Mouse (Mus musculus) layer of hippocampus, postnatal 25 days (tissue): ENCODE measurements around the gene Hormad2. TPM values are rescaled to one million over a fixed set of nuclear protein-coding genes. Genes with fewer than 3 reads are reported as not detected.

Experiments used
- DNase-seq, 2 experiments: peaks; one replicate each; pipeline ENCODE4 v3.0.0; 2022; ENCODE audit warnings: mixed read lengths in 2 of 2, low spot score in 1 of 2; ENCODE audit errors: extremely low spot score in 1 of 2
- total RNA-seq, 2 experiments: library from RNA; stranded (reverse); gene quantifications; 2 replicates each; pipeline ENCODE4 v1.2.3; 2021

Hormad2 gene
- total RNA-seq, 2 experiments from 2014 or later, result 0.45 TPM; not detected in 1

DNA sequence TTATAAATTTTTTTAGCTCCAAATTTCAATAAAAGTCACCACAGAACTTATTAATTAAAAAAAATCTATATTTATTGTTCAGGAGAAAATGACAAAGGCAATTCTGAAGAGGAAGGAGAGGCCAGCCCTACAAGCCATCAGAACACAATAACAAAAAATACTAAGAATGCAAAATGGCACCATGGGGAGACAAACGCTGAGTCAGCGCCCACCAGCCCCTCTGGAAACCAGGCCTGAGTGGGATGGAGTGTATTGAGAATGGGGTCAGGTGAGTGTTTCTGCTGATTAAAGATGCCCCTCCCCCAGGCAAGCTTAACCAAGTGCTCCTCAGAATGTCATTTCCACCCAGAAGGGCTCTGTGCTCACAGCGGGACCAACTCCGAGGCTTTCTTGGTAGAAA lies 135.8 kb downstream of the Hormad2 start:
- no peak for DNase-seq

DNA sequence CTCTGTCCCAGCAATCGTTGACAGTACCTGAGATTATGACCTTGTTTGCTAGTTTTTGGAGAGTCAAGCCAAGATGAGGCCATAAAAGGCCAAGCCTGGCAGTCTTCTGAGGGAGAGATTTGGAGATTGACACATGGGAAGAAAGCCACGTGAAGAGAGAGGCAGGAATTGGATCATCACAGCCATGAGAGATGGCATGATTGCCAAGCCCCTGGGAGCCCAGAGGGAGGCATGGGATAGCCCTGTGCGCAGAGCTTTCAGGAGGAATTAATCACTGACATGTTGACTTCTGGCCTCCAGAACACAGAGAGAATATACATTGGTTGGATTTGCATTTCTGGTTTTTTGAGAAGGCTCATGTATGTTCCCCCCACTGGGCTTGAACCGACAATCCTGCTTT lies 136.7 kb downstream of the Hormad2 start:
- DNase-seq, result no peak

DNA sequence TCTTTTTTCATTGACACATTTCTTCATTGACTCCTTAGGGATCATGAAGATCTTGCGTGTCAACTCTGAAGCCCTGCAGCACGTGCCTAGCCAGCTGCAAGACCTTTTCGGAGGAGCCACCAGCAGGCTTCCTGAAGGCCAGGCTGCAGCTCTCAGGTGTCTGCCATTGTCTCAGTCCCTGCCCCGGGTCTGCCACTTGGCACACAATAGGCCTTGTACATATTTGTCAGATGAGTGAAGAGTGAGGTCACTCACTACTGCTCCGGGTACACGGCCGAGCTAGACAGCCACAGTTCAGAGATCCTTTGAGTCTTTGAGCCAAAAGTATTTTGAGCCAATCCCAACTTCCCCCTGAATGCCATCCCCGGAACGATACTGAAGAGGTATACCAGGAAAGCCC lies 137.9 kb downstream of the Hormad2 start:
- no peak for DNase-seq

DNA sequence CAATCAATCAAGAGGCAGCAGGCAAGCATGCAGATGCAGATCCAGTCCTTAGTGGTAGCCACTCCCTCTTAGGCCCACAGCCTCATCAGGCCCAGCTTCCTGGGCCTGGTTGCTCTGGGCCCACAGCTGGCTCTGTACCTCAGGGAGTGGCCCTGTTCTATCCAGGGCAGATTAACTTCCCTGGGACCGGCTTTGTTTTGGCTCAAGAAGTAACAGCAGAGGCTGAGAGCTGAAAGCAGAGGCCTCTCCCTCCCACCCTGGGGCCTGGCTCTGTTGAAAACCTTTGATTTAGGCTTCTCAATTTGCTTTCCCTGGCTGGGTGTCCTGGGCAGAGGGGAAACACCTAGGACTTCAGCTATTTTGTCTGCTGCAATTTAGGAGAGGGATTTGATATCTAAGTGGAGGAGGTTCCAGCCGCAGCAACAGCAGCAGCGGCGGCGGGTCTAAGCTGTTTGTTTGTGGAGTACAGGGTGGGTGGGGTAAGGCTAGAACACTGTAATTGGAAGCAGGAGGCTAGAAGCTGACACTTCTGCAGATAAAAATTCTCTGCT lies 138.5 kb downstream of the Hormad2 start:
- no peak for DNase-seq

DNA sequence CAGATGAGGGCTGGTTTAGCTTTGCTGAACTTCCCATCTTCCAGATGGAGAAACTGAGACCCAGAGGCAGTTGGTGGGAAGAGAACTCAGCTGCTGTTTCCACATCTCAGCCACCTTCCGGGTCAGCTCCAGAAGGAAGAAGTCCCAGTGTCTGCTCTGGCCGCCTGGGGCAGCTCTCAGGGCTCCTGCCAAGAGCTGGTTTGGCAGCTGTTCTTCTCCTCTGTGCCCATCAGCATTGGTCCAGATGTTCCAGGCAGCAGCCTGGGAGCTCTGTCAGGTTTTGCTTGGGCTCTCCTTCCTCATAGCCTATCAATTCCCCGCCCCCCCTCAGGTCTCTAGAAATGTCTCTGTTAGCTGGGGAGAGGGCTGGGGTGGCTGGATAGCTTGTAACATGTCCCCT lies 140.2 kb downstream of the Hormad2 start:
- DNase-seq, result no peak

DNA sequence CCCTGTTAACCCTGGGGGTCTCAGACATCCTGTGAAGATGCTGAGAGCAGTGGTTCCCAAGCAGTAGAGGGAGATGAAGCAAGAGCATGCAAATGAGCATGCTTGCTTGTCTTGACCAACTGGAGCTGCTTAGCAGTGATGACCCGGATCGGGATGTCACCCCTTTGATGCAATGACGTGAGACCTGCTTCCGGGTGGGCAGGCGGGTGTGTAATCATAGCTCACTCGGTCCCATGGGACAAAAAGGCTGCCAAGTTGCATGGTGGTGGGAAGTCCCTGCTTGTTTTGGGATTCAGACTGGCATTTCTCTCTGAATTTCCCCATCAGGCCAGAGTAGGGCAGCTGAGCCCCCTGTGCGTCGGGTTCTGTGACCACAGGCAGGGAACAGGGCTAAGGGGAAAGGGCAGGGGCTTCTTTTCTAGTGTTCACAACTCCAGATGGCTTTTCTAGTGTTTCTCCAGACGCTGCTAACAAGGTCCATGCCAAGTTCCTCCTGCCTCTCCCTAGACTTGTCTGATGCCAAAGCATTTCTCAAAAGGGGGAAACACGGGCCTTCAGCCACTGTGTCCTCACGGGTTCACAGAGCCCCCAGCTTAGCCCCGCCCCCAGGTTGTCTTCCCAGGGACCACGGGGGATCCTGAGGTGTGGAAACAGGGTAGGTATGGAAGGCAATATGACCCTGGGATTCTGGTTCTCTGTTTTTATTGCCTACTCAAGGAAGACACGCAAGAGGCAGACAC lies 141.0 kb downstream of the Hormad2 start:
- no peak for DNase-seq

DNA sequence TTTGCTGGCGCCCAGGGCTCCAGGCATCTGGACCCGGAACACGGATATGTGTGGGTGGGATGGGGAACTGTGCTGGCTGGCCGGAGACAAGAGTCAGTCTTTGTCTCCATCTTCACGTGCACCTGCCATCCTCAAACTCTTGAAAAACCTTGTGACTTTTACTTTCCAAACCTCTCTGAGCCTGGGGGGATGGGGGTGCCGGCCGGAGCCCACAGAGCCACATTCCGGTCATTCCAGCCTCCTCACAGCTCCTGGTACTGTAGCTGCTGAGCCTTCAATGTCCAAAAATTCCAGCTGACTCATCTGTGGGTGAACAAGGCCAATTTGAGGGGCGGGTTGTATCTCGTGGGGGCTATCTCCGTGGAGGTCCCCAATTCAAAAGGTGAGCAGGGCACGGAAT lies 141.7 kb downstream of the Hormad2 start:
- DNase-seq, result no peak

DNA sequence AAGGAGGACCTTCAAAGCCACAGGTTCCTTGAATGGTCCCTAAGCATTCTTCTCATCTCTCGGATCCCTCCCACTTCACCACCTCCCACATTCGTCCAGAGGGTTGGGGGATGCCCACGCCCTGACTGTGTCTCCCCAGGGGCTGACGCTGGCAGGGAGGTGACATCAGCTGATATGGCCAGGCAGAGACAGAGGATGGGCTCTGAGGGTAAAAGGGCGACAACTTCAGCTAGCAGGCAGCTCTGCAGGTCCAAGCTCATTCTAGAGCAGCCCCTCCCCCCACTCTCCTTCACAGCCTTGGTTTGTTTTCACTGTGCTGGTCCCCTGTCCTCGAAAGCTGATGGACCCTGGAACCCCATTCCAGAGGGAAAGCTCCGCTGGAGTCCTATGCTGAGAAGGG lies 142.3 kb downstream of the Hormad2 start:
- DNase-seq, result no peak

DNA sequence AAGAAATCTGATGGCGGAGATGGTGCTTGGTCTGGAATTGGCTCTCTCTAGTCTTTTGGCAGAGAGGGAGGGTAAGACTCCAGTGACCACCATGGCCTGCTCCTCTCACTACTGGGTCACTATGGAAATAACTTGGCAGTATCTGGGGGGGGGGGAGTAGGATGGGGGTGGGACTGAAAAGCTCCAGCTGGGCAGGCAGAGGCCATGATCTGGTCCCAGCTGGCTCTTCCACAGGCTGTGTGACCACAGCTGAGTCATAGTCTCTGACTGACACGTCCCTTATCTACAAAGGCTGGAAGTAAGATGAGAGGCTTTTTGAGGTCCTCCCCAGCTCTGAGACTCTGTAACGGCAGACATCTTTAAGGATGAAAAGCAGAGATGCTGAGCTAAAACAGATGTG lies 143.2 kb downstream of the Hormad2 start:
- DNase-seq, result no peak

DNA sequence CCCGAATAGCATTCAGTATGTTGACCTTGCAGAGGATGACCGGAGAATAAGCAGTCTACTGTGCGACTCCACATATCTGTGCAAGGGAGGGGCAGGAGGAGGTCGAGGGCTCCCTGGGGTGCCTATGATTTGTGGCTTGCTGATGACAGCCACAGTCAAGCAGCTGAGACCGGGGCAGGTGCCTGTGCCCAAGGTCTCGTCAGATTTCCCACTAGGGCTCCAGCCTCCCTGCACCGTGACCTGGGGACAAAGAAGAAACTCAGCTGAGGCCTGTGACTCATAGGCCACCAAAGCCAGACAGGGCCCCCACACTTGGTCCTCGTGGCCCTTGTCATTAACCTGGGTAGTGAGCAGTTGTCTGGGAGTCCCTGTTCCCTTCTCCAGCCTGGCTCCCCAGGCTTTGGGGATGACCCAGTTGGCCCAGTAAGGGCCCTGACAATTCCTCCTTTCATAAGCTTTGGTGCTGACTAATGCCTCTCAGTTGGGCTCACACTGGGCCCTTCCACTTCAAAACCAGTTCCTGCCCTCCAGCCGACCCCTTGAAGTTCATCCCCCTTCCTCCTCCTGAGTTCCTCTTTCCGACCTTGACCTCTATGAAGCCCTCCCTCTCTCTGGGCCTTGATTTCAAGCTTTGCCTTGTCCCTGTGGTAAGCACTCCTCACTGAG lies 144.2 kb downstream of the Hormad2 start:
- no peak for DNase-seq

Other genes with a start within 250 kb of the Hormad2 start
- 1 to 10 TPM; 6.0 to 6.1 TPM for gene Castor1, start 222.9 kb downstream of the Hormad2 start, total RNA-seq
- under 1 TPM in 1 of 2 experiments, not detected in 1; 0.12 TPM for gene Osm, start 204.7 kb downstream of the Hormad2 start, total RNA-seq
- 1 to 10 TPM; 1.3 to 2.1 TPM for gene Lif, start 183.5 kb downstream of the Hormad2 start, total RNA-seq
- 10 to 100 TPM; 69.3 to 71.4 TPM for gene Mtmr3, start 153.8 kb upstream of the Hormad2 start, total RNA-seq
- gene Gm11032, start 179.0 kb upstream of the Hormad2 start, total RNA-seq, result not detected
- gene Ascc2, start 196.6 kb upstream of the Hormad2 start, total RNA-seq, result 10 to 100 TPM; 20.0 to 22.9 TPM